Mouse (Mus musculus): ENCODE results near the gene Zfp692.

DNA sequence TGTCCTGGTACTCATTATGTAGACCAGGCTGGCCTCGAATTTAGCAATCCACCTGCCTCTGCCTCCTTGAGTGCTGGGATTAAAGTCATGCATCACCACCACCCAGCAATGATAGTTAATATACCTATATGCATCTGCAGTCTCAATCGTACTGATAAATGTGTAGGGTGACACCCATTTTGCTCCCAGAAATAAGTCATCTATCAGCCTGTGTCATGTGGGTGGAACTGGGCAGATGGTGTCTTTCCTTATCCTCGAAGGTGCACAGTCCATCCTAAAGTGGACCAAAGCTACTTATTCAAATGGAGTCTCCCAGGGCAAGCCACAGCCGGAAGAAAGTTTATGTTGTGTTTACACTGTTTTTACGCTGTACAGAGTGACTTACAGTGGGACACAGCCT lies 44.3 kb downstream of the Zfp692 start:
- TF ChIP-seq CTCF (IDR thresholded peaks at IDR 0.05; ENCODE audit: low read depth, low read length), result no peak
- no peak for TF ChIP-seq POLR2A (IDR thresholded peaks at IDR 0.05; ENCODE audit: borderline replicate concordance, low read depth, low read length)
